Mouse (Mus musculus) spleen, embryonic (tissue): ENCODE measurements around the gene Cdc34.

Source experiments
- CTCF ChIA-PET: fragments of 350-600 bp; sonication (Branson Sonifier 250); formaldehyde crosslinking; loops from one replicate; lab custom pipeline; 2022; lab: Charles Lee

Gene Cdc34

GRCm38 (mm10) chr10:79714996-79715395 is 33.0 kb downstream of the Cdc34 start:
- CTCF ChIA-PET: interaction anchor here (1.1 kb wide), 1 partner anchor 10 kb away, joined by 3 read pairs; no protein-coding TSS in a partner anchor

- CTCF ChIA-PET: no interaction called here
Observed at GRCm38 (mm10) chr10:79716254-79716987, 34.4 kb downstream of the Cdc34 start, which contains the start of gene Hcn2. TSS of gene Hcn2 (plus strand) at chr10:79716634.

GRCm38 (mm10) chr10:79716988-79717355 is 35.0 kb downstream of the Cdc34 start:
- CTCF ChIA-PET: no interaction called here

- CTCF ChIA-PET: interaction anchor here (0.5 kb wide), 1 partner anchor 50 kb away, joined by 4 read pairs; no protein-coding TSS in a partner anchor
Observed at GRCm38 (mm10) chr10:79717640-79718357, 35.8 kb downstream of the Cdc34 start.

GRCm38 (mm10) chr10:79721089-79721488 is 39.1 kb downstream of the Cdc34 start:
- CTCF ChIA-PET: no interaction called here

GRCm38 (mm10) chr10:79723047-79723446 is 41.1 kb downstream of the Cdc34 start:
- CTCF ChIA-PET: no interaction called here

GRCm38 (mm10) chr10:79723692-79724091 is 41.7 kb downstream of the Cdc34 start:
- CTCF ChIA-PET: no interaction called here

- CTCF ChIA-PET: interaction anchor here (0.7 to 0.9 kb wide), 2 partner anchors 11 to 1587 kb away, joined by 3 read pairs; no protein-coding TSS in a partner anchor
Observed at GRCm38 (mm10) chr10:79726090-79726489, 44.1 kb downstream of the Cdc34 start.

- CTCF ChIA-PET: no interaction called here
Observed at GRCm38 (mm10) chr10:79728323-79729249, 46.6 kb downstream of the Cdc34 start.

GRCm38 (mm10) chr10:79729357-79729965 is 47.5 kb downstream of the Cdc34 start:
- CTCF ChIA-PET: interaction anchor here (0.7 kb wide), 1 partner anchor 79 kb away, joined by 4 read pairs; no protein-coding TSS in a partner anchor

GRCm38 (mm10) chr10:79732500-79732899 is 50.5 kb downstream of the Cdc34 start:
- CTCF ChIA-PET: no interaction called here

GRCm38 (mm10) chr10:79733847-79734246 is 51.9 kb downstream of the Cdc34 start:
- CTCF ChIA-PET: no interaction called here

GRCm38 (mm10) chr10:79735361-79735760 is 53.4 kb downstream of the Cdc34 start:
- CTCF ChIA-PET: no interaction called here

- CTCF ChIA-PET: interaction anchor here (0.9 kb wide), 1 partner anchor 11 kb away, joined by 3 read pairs; no protein-coding TSS in a partner anchor
Observed at GRCm38 (mm10) chr10:79736706-79737105, 54.7 kb downstream of the Cdc34 start.
